Mouse (Mus musculus) lung, postnatal 0 days (tissue): ENCODE data around the gene Meis2.

Experiments used
- CTCF ChIP-seq: IDR thresholded peaks from 2 replicates; pipeline ENCODE4 v1.5.1; 2016; ENCODE audit warnings: antibody characterized with exemption, mild to moderate bottlenecking
- EP300 ChIP-seq: IDR thresholded peaks from 2 replicates; pipeline ENCODE4 v1.6.1; 2016; ENCODE audit warnings: antibody characterized with exemption, mild to moderate bottlenecking, control low read depth

DNA sequence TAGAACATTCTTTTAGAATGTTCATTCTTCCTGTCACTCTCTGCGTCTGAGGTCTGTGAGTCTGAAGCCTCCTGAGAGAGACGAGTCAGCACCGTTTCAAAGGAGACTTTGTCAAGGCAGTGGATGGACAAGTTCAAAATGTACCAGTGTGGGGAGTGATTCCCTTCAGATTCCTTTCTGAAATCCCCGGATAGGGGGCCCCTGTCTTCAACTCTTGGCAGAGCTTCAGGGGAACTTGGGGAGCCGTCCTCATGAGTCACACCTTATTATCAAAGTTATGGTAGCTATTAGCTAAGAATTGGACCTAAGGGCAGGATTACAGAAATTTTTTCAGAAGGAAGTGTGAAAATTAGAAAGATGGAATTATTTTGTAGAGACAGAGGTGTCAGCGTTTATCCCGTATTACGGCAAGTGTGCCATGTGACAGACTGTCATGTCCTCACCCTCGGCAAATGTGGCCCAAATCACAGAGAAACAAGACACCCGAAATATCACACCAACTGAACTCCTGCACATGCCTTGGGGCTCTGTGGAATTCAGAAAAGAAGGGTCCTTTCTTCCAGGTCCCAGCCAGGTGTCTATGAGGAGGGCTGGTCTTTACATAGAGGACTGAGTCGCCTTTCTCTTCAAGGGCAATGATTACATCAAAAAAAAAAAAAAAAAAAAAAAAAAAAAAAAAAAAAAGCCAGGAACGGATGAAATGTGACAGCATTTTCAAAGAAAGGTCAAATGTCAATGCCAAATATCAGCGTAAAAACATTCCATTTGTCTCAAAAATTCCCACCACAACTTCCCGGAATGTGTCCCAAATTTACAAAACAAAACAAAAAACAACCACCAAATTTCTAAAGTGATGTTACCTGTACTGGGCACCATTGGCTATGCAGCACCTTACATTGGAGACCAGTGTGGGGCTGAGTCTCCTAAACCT, 146.2 kb downstream of the Meis2 start:
- no peak for TF ChIP-seq CTCF
- TF ChIP-seq EP300 = no peak
